Mouse (Mus musculus) CD4-positive helper T cell, adult 2 months (primary cell): ENCODE results near the gene Prc1.
"Not testable (repeated sequence)": the region's sequence is repeated elsewhere in the genome, so short reads cannot be mapped to it uniquely, and the experiment has no call there.

ENCODE experiments used
- DNase-seq: peaks from one replicate; pipeline ENCODE4 v3.0.0-alpha.2; 2012; ENCODE audit warnings: low read depth, missing footprints, low spot score

Gene Prc1

DNA sequence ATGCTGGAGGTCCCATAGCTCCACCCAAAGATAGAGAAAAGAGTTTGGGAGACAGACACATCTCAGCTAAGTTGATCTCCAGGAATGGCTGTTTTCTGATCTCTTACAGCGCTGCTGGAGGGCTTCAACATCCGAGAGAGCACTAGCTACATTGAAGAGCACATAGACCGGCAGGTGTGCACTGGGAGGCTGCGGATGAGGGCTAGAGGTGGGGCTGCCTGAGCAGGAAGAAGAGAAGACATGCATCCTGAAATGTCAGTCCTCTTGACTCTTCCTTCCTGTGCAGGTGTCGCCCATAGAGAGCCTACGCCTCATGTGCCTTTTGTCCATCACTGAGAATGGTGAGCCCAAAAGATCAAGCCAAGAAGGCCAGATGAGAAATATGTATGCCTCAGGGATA lies 8.5 kb upstream of the Prc1 start:
- no peak for DNase-seq

DNA sequence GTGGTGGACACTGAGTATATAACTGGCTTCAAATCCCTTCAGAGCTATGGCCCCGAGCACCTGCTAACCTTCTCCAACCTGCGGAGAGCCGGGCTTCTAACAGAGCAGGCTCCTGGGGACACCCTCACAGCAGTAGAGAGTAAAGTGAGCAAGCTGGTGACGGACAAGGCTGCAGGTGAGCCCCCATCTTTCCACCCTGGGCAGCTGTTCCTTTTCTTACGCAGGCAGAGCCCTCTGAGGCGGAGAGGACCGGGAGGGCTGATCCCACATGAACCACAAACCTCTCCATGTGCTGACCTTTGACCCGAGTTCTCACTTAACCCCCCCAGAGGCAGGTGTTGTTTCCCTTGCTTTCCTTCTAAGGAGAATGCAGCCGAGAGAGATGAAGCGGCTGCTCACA lies 6.5 kb upstream of the Prc1 start:
- no peak for DNase-seq

DNA sequence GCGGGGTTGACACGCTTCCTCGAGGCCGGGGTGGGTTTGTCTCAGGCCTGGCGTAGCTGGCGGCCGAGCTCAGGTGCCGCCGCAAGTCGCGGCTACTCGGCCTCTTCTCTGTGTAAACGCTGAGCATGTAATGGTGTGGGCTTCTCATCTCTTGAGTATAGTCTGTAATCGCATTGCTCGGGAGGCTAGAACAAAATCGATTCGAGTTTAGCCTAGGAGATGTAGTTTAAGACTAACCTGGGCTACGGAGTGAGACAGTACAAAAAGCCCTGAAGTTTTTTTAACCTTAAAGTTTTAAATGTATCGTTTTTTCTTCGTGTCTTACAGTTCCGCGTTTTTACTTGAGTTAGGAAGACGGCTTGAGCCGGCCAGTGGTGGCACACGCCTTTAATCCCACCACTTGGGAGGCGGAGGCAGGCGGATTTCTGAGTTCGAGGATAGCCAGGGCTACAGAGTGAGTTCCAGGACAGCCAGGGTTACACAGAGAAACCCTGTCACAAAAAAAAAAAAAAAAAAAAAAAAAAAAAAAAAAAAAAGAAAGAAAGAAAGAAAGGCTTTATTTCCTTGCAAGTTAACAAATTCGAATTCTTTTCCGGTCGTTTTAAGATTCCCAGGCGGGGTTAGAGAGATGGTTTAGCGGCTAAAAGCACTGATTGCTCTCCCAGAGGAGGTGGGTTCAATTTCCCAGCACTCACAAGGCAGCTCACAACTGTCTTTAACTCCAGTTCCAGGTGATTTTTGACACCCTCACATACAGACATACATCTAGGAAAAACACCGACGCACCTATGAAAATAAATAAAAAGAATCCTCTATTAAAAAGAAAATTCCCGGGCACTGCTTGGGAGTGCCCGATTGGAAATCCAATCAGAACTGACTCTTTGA lies 756 bp downstream of the Prc1 start:
- DNase-seq: no peak

DNA sequence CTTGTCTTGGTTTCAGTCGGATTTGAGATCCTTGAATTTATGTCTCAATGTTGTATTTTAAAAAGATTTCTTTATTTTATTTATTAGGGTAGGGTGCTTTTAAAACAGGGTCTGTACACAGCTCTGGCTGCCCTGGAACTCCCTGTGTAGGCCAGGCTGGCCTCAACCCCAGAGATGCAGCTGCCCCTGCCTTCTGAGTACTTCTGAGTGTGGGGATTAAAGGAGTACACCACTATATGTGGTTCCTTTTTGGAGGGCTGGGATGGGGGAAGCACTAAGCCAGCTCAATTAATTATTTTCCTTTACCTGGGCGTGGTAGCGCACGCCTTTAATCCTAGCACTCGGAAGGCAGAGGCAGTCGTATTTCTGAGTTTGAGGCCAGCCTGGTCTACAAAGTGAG lies 2.2 kb downstream of the Prc1 start:
- DNase-seq: no peak

- no peak for DNase-seq
These were observed 2.8 kb downstream of the Prc1 start for GRCm38 (mm10) chr7:80297041-80297440.

- peak; percentile 29 for DNase-seq
These were observed 4.5 kb downstream of the Prc1 start for GRCm38 (mm10) chr7:80298754-80299153.

DNA sequence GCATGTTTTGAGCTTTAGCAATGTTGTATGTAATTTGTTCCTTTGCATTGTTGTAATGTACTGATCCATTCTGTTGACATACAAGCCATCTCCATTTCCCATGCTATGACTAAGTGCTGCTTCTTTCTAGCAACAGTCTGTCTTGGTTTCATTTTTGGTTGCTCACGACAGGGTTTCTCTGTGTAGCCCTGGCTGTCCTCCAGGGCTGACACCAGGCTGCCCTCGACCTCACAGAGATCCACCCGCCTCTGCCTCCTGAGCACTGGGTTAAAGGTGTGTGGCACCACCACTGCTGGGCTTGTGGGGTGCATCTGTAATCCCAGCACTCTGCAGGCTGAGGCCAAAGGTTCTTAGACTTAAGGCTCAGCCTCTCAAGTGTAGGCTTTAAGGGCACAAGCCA lies 5.3 kb downstream of the Prc1 start:
- peak; percentile 57 for DNase-seq

DNA sequence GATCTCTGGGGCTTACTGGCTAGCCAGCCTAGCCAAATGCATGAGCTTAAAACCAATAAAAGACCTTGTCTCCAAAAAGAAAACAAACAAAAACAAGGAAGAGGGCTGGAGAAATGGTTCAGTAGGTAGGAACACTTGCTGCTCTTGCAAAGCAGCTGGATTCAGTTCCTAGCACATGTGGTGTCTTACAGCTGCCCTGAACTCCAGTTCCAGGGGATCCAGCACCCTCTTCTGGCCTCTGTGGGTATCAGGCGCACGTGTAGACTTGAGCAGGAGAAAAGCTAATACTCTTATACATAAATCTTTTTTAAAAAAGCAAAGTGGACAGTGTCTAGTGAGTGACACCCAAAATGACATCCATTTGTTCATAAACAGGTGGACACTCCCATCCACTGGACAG lies 7.3 kb downstream of the Prc1 start:
- no peak for DNase-seq

- DNase-seq: no peak
These were observed 13.5 kb downstream of the Prc1 start for GRCm38 (mm10) chr7:80307766-80308165.

DNA sequence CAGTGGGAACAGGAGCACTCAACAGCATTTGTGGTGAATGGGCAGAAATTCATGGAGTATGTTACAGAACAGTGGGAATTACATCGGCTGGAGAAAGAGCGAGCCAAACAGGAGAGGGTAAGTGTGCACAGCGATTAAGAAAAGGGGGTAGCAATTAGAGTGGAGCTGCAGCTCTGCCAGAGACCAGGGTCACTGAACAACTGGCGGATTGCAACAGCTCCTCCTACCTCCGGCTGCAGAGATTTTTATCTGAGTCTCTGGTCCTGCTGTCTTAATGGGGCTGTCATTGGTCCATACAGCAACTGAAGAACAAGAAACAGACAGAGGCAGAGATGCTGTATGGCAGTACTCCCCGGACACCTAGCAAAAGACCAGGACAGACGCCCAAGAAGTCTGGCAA lies 16.5 kb downstream of the Prc1 start:
- no peak for DNase-seq

GRCm38 (mm10) chr7:80315733-80316132 lies 21.5 kb downstream of the Prc1 start:
- DNase-seq: no peak

DNA sequence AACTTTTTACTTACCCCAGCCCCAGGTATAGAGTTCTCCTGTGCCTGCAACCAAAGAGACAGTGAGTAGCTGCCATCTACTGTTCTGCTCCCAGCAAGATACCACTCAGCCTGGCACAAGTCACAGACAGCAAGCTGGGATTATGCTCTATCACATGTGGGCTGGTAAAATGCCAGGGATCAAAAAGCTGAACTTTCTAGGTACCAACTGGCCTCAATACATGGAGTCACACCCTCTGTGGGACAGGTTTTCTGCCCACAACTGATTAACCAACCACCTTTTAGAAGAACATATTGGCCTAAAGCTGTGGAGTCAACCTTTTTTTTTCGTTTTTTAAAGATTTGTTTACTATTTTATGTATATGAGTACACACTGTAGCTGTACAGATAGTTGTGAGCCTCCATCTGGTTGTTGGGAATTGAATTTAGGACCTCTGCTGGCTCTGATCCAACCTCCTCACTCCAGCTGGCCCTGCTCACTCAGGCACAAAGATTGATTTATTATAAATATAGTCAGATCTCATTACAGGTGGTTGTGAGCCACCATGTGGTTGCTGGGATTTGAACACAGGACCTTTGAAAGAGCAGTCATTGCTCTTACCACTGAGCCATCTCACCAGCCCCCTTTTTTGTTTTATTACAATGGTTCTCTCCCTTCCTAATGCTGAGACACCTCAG lies 23.3 kb downstream of the Prc1 start:
- DNase-seq: no peak

GRCm38 (mm10) chr7:80318670-80319069 lies 24.4 kb downstream of the Prc1 start:
- DNase-seq: no peak

- DNase-seq: no peak
These were observed 25.7 kb downstream of the Prc1 start for GRCm38 (mm10) chr7:80319846-80320496.

GRCm38 (mm10) chr7:80323336-80323735 lies 29.1 kb downstream of the Prc1 start:
- DNase-seq: no peak

- peak; percentile 94 for DNase-seq
These were observed 30.0 kb downstream of the Prc1 start, which contains the start of gene Rccd1 for GRCm38 (mm10) chr7:80324043-80324815. Gene Rccd1 (minus strand): TSS chr7:80324454.

DNA sequence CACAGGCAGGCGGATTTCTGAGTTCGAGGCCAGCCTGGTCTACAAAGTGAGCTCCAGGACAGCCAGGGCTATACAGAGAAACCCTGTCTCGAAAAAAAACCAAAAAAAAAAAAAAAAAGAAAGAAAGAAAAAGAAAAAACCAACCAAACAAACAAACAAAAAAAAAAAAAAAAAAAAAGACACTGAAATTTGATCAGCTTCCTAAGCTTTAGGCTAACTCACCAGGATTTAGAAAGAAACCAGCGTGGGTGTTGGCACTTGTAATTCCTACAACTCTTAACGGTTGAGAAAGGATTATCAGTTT lies 30.5 kb downstream of the Prc1 start:
- not testable (repeated sequence) for DNase-seq

DNA sequence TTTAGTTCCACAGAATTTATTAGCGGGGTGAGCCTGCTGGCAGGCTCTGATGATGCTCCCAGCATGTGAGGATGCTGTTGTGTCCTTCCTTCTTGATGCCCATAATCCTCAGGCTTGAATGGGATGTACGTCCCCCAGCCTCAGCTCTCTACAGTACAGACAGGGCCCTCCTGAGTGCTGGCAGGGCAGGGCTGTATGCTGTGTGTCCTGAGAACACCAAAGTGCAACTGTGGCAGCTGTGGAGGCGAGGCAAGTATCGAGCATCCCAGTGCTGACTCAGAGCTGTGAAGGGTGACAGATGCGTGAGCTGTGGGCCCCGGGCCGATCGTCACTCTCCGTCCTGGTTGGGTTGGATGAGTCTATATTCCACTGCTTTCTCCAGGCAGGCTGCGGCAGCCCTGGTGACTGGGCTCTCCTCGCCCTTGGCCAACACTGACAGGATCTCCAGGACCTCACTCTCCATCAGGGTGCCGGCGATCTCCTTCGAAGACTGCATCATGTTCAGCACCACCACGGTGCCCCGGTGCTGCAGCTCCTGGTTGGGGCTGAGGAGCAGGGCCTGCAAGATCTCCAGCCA lies 31.1 kb downstream of the Prc1 start:
- no peak for DNase-seq

DNA sequence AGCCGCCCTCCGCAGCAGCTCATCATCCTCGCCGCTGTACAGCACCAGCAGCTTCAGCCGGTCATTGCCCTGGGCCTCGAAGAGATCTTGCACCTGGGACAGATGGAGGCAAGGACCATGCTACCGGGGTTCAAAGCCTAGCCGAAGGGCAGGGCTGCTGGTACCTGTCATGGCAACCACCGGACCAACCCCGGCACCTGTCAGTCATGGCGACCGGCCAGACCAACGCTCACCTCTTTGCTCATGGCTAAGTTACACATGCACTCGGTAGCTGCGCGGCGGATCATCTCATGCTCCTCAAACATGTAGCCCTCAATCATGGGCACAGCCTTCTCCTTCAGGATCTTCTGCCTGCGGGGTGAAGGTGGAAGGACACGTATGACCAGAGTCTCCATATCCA lies 31.8 kb downstream of the Prc1 start:
- no peak for DNase-seq

GRCm38 (mm10) chr7:80330278-80330677 lies 36.0 kb downstream of the Prc1 start:
- no peak for DNase-seq

DNA sequence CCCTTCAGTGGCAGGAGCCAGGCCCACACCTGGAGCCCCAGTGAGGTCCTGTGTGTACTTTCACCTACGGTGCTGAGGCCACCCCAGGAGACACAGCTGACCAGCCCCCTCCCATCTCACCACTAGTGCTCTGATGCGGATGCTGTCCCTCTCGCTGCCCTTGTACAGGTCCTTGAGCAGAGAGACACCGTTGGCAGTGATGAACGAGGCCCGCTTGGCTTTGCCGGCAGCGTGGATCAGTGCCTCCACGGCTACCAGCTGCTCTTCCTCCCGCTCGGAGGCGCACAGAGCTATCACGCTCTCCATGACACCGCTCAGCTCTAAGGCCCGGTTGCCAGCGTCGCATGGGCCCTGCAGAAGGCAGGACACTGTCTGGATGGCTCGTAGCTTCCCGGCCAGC lies 37.2 kb downstream of the Prc1 start:
- no peak for DNase-seq

DNA sequence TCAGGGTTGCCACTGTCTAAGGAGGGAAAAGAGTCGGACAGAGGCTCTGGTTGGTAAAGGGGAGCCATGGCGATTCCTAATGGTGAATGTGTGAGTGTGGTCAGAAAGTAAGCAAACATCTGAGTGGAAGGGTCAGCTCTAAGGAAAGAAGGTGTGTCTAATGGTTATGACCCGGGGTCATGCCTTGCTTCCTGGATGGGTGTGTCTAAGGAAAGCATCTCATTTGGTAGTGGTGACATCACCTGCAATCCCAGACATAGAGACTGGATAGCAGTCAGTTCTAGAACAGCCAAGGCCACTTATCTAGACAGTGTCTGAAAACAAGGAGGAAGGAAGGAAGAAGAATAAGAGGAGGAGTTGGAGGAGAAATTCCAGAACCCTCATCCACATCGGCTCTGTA lies 40.6 kb downstream of the Prc1 start:
- DNase-seq: no peak
